Mouse (Mus musculus): ENCODE measurements around the gene 2300002M23Rik. TPM values are rescaled to one million over a fixed set of nuclear protein-coding genes. Genes with fewer than 3 reads are reported as not detected.

Gene 2300002M23Rik
- polyA plus RNA-seq, 1 experiment from 2014 or later, result not detected

DNA sequence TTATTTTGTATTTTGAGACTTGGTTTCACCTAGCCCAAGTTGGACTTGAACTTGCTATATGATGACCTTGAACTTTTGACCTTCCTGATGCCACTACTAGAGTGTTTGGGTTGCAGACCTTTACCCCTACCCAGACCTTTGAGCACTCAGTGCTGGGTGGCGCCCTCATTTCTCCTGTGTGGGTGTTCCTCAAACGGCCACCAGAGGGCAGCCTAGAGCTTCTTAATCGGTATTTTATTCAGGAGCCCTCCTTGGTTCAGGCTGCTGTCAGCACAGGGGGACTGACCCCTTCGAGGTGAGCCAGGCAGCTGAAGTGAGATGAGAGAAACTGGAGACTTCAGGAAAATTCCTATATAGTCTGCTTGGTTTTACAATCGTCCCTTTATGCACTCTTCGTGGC lies 22.6 kb upstream of the 2300002M23Rik start:
- WGBS, result 31% methylated on average over 6 of the region's 6 CpGs
- no peak for DNase-seq (ENCODE audit: low spot score)
- H3K27ac ChIP-seq, result no peak overlapping the region
- 0 out of 2 replicates have a peak, but pooled peaks cover 1% of the 10 kb centered on the region for H3K27me3 ChIP-seq (ENCODE audit: insufficient read depth, poor library complexity, severe bottlenecking)
- H3K4me3 ChIP-seq, result no peak overlapping the region
- H3K36me3 ChIP-seq, result no peaks in the 10 kb centered on the region
- H3K4me1 ChIP-seq, result peaks cover 29% of the 10 kb centered on the region
- no peaks in the 10 kb centered on the region for H3K9me3 ChIP-seq

DNA sequence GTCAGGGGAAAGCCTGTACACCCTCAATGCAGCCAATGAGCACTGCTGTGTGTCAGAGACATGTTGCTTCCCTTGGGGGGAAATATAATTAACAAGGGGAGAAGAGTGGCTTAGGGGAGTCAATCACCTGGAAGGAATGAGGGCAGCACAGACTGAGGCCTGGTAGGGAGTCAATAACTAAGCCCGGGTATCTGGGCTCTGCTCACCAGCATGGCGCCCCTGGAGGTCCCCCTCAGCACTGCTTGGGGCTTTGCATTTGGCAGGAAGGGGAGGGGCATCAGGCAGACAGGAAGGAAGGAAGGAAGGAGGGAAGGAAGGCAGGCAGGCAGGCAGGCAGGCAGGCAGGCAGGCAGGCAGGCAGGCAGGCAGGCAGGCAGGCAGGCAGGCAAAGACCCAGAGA lies 19.8 kb upstream of the 2300002M23Rik start:
- Histone ChIP-seq H3K4me3 (no peak overlapping the region), H3K27me3 (ENCODE audit: insufficient read depth, poor library complexity, severe bottlenecking) (no peaks in the 10 kb centered on the region), H3K9me3 (no peaks in the 10 kb centered on the region), H3K4me1 (peaks cover 51% of the 10 kb centered on the region), H3K36me3 (no peaks in the 10 kb centered on the region), H3K27ac (peak overlapping the region; percentile 90; the same call in 1 of the 2 replicates)
- no peak for DNase-seq (ENCODE audit: low spot score)
- WGBS, result 68% methylated on average over 2 of the region's 2 CpGs

DNA sequence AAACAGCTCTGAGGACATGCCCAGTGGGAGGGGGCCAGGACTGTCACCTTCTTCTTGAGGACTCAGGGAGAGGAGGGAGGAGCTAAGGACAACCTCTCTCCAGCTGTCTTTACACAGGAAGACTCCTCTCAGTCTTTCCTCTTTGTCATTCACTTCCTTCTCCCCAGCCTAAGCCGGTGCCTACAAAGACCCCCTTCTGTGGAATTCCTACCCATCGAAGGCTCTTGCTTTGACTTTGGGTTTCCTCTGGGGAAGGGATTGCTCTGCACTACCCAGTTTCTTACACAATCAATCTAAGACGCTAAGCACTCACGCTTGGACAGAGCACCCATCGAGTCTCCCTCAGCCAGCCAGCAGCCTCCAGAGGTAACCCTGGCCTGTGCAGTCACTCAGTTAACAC lies 18.6 kb upstream of the 2300002M23Rik start:
- no peak for DNase-seq (ENCODE audit: low spot score)
- Histone ChIP-seq H3K27me3 (ENCODE audit: insufficient read depth, poor library complexity, severe bottlenecking) (no peaks in the 10 kb centered on the region), H3K9me3 (no peaks in the 10 kb centered on the region), H3K36me3 (no peaks in the 10 kb centered on the region), H3K4me3 (0 out of 2 replicates have a peak overlapping the region, but pooled peaks have one; percentile 0), H3K4me1 (peaks cover 45% of the 10 kb centered on the region), H3K27ac (peak overlapping the region; percentile 90)
- 15% methylated on average over 5 of the region's 5 CpGs for WGBS

DNA sequence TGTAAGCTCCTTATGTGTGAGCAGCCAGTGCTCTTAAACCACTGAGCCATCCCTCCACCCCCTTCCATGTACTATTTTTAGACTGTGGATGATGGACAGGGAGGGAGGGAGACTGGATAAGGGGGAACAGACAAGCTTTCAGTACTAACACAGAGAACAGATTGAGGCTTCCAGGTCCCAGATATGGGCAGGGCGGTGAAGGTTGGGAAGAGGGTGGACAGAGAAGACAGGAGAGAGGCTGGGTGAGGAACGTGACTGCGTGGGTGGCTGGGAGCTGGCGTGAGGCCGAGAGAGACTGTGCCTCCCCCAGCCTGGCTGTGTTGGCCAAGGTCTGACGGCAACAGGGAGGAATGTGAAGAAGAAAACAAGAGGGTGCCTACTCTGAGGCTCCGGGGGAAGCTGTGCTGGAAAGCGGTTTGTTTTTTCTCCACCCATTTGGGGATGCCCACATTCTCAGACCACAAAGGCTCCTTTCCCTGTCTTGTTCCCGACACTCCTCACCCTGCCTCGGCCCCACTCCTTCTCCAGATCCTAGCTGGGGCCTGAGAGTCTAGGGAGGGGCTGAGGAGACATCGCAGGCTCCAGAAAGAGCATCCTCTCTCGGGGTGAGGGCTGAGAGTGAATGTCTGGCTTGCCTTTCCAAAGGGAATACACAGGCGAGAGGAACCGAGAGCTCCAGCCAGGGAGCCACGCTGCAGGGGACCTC lies 17.7 kb upstream of the 2300002M23Rik start:
- H3K9me3 ChIP-seq, result no peaks in the 10 kb centered on the region
- H3K27me3 ChIP-seq (ENCODE audit: insufficient read depth, poor library complexity, severe bottlenecking), result peaks cover 2% of the 10 kb centered on the region; the same call in 1 of the 2 replicates
- peak overlapping the region; percentile 90 for H3K27ac ChIP-seq
- H3K36me3 ChIP-seq, result no peaks in the 10 kb centered on the region
- peak; percentile 94 for DNase-seq (ENCODE audit: low spot score)
- 24% methylated on average over 15 of the region's 15 CpGs for WGBS
- peak overlapping the region; percentile 40 for H3K4me3 ChIP-seq
- peaks cover 43% of the 10 kb centered on the region for H3K4me1 ChIP-seq

DNA sequence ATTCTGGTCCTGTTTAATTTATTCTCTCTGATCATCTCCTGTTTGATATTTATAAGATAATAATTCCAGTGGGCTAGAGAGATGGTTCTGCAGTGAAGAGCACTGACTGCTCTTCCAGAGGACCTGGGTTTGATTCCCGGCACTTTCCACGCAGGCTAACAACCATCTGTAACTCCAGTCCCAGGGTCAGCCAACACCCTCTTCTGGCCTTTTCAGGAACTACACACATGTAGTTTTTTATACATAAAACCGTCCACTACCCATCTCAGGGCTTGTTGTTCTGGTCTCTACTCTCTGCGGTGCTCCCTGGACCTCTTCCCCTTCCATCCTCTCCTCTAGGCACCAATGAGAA lies 17.1 kb upstream of the 2300002M23Rik start:
- Histone ChIP-seq H3K36me3 (no peaks in the 10 kb centered on the region), H3K4me3 (peak overlapping the region; percentile 40), H3K27me3 (ENCODE audit: insufficient read depth, poor library complexity, severe bottlenecking) (peaks cover 7% of the 10 kb centered on the region; the same call in 1 of the 2 replicates), H3K4me1 (peaks cover 43% of the 10 kb centered on the region), H3K27ac (peak overlapping the region; percentile 90), H3K9me3 (no peaks in the 10 kb centered on the region)
- WGBS, result 89% methylated on average over 4 of the region's 4 CpGs
- no peak for DNase-seq (ENCODE audit: low spot score)

DNA sequence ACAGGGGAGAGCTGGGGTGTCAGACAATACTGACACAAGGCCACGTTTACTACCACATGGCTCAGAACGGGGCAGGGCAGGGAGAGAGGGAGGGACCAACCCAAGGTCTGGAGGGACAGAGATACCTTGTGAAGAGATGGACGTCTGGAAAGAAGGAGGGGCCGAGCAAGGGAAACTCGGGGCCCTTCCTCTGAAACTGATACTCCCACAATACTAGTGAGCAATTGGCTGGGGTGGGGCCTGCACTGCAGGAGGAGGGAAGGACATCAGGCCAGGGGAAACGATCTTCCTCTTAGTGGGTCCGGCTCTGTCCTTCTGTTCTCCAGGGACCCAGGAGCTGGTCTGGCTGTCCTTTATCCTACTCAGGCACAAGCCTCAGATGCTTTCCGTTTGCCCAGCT lies 16.4 kb upstream of the 2300002M23Rik start:
- Histone ChIP-seq H3K9me3 (no peaks in the 10 kb centered on the region), H3K4me3 (no peak overlapping the region), H3K36me3 (no peaks in the 10 kb centered on the region), H3K4me1 (peaks cover 43% of the 10 kb centered on the region), H3K27ac (peak overlapping the region; percentile 90), H3K27me3 (ENCODE audit: insufficient read depth, poor library complexity, severe bottlenecking) (peaks cover 7% of the 10 kb centered on the region; the same call in 1 of the 2 replicates)
- WGBS, result 45% methylated on average over 8 of the region's 8 CpGs
- no peak for DNase-seq (ENCODE audit: low spot score)

DNA sequence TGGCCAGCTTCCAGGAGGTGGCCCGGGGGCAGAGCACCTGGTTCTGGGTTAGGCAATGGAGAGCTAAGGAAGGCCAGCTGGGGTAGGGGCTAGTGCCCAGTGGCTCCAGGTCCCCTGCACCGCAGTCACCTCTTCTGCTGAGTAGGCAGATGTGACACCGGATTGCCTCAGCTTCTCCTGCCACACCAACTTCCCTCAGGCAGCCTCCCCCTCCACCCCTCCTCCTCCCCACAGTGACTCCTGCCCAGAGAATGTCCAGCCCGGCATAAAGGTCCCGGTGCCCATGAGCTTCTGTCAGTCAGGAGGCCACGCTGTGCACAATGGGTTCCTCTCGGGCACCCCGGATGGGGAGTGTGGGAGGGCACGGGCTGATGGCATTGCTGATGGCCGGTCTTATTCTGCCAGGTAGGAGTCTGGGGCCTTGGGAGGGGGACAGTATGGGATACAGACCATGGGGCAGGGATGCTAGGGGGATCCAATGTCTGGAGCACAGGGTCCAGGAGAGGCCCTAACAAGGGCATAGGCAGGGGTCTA lies 15.3 kb upstream of the 2300002M23Rik start, which contains the start of gene Cdsn:
Gene Cdsn (plus strand): TSS at position 248 of the 534 bp plus-strand sequence.
- peaks cover 7% of the 10 kb centered on the region; the same call in 1 of the 2 replicates for H3K27me3 ChIP-seq (ENCODE audit: insufficient read depth, poor library complexity, severe bottlenecking)
- H3K27ac ChIP-seq, result peak within 1 kb of the TSS; percentile 90
- H3K36me3 ChIP-seq, result no peaks in the 10 kb centered on the region
- H3K4me1 ChIP-seq, result peaks cover 44% of the 10 kb centered on the region
- DNase-seq (ENCODE audit: low spot score), result no peak
- 76% methylated on average over 10 of the region's 10 CpGs for WGBS
- no peaks in the 10 kb centered on the region for H3K9me3 ChIP-seq
- H3K4me3 ChIP-seq, result no peak within 1 kb of the TSS

DNA sequence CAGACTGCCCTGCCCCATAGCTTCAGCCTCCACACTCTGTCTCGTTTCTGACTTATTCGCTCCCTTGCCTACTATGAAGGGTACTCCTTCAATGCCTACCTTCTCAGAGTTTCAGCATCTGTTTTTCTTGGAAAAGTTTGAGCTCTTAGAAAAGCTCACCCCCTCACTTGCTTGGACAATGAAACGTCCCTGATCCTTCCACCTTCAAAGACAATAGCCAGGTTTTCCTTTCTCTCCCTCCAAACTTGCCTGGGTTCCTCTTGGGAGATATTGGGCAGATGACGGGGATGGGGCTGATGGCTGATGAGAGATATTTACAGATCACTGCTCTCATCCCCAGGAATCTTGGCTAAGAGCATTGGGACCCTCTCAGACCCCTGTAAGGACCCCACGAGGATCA lies 12.9 kb upstream of the 2300002M23Rik start:
- Histone ChIP-seq H3K9me3 (no peaks in the 10 kb centered on the region), H3K27me3 (ENCODE audit: insufficient read depth, poor library complexity, severe bottlenecking) (peaks cover 7% of the 10 kb centered on the region; the same call in 1 of the 2 replicates), H3K4me1 (peaks cover 32% of the 10 kb centered on the region), H3K4me3 (no peak overlapping the region), H3K27ac (no peak overlapping the region), H3K36me3 (no peaks in the 10 kb centered on the region)
- no peak for DNase-seq (ENCODE audit: low spot score)
- WGBS, result 78% methylated on average over 5 of the region's 5 CpGs

DNA sequence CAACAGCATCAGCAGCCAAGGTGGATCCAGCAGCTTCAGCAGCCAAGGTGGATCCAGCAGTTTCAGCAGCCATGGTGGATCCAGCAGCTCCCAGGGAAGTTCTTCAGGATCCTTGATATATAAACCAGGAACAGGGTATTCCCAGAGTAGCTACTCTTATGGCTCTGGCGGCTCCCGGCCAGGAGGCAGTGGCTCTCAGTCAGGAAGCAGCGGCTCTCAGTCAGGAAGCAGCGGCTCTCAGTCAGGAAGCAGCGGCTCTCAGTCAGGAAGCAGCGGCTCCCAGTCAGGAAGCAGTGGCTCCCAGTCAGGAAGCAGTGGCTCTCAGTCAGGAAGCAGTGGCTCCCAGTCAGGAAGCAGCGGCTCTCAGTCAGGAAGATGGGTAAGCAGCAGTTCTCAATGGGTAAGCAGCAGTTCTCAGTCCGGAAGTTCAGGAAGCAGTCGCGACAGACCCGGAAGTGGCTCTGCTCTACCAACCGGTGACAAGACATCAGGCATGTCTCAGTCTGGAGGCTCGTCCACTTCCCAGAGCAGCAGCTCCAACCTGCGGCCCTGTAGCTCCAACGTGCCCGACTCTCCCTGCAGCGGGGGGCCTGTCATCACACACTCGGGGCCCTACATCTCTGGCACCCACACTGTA lies 12.4 kb upstream of the 2300002M23Rik start:
- peaks cover 7% of the 10 kb centered on the region; the same call in 1 of the 2 replicates for H3K27me3 ChIP-seq (ENCODE audit: insufficient read depth, poor library complexity, severe bottlenecking)
- no peaks in the 10 kb centered on the region for H3K9me3 ChIP-seq
- 84% methylated on average over 18 of the region's 18 CpGs for WGBS
- peaks cover 26% of the 10 kb centered on the region for H3K4me1 ChIP-seq
- no peak overlapping the region for H3K27ac ChIP-seq
- DNase-seq (ENCODE audit: low spot score), result no peak
- H3K36me3 ChIP-seq, result no peaks in the 10 kb centered on the region
- H3K4me3 ChIP-seq, result no peak overlapping the region

DNA sequence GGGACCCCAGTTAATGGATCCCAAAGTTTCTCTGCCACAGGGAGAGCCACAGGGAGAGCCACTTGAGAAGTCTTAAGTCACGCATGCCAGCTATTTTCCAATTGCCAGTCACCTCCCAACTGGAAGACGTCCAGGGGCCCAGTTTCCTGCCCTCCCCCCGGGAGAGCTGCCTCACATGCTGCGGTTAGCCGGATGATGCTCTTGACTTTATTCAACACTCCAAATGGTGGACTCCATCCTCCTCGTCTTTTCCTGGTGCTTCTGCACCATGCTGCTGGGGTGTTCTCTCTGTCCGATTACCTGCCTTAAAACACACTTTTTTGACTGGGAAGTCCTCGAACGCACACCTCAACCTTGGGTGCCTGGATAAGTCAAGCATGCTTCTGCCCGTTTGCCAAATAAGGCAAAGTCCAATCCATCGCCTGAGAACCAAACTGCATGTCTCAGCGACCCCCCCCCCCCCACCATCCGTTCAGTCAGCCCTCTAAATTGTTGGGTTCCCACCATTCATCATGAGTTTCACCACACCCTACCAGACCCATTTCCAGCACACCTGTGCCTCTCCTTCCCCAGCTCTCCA lies 11.0 kb upstream of the 2300002M23Rik start:
- Histone ChIP-seq H3K4me3 (no peak overlapping the region), H3K9me3 (no peaks in the 10 kb centered on the region), H3K36me3 (no peaks in the 10 kb centered on the region), H3K4me1 (peaks cover 16% of the 10 kb centered on the region), H3K27ac (no peak overlapping the region), H3K27me3 (ENCODE audit: insufficient read depth, poor library complexity, severe bottlenecking) (peaks cover 7% of the 10 kb centered on the region; the same call in 1 of the 2 replicates)
- no peak for DNase-seq (ENCODE audit: low spot score)
- 88% methylated on average over 13 of the region's 13 CpGs for WGBS

DNA sequence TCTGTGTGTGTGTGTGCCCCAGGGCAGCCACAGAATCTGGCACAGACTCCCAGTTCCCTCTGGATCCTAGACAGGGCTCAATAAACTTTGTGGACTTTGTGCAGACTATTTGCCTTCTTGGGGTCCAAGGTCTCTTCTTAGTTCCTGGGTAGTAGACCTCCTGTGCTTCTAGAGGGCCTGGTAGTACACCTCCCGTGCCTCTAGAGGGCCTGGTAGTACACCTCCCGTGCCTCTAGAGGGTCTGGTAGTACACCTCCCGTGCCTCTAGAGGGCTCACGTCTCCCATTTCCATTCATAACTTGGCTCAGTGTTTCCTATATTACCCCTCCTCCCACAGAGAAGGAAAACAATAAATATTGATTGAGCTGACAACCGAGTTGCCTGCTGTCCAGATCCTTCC lies 10.4 kb upstream of the 2300002M23Rik start:
- 38% methylated on average over 5 of the region's 5 CpGs for WGBS
- Histone ChIP-seq H3K36me3 (no peaks in the 10 kb centered on the region), H3K27ac (no peak overlapping the region), H3K27me3 (ENCODE audit: insufficient read depth, poor library complexity, severe bottlenecking) (peaks cover 7% of the 10 kb centered on the region; the same call in 1 of the 2 replicates), H3K9me3 (no peaks in the 10 kb centered on the region), H3K4me1 (peaks cover 11% of the 10 kb centered on the region), H3K4me3 (no peak overlapping the region)
- no peak for DNase-seq (ENCODE audit: low spot score)

DNA sequence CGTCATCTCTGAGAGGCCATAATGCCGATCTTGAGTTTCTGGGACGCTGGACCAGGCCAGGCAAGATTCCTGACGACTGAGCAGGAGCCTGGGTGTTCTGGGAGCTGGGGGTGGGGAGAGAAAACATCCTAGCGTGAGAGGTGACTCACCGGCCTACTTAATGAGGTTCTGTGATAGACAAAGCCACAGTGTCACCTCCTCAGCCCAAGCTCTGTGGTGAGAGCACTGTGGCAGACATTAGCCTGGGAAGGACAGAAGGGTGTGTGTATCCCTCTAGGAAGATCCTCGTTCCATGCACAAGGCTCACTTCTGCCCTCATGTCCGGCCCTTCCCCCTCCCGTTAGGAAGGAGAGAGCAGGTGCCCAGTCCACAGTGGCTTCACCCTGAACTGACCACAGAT lies 9.9 kb upstream of the 2300002M23Rik start:
- H3K36me3 ChIP-seq, result no peaks in the 10 kb centered on the region
- H3K9me3 ChIP-seq, result no peaks in the 10 kb centered on the region
- peaks cover 7% of the 10 kb centered on the region; the same call in 1 of the 2 replicates for H3K4me1 ChIP-seq
- H3K4me3 ChIP-seq, result no peak overlapping the region
- peaks cover 7% of the 10 kb centered on the region; the same call in 1 of the 2 replicates for H3K27me3 ChIP-seq (ENCODE audit: insufficient read depth, poor library complexity, severe bottlenecking)
- H3K27ac ChIP-seq, result no peak overlapping the region
- no peak for DNase-seq (ENCODE audit: low spot score)
- 68% methylated on average over 9 of the region's 9 CpGs for WGBS

DNA sequence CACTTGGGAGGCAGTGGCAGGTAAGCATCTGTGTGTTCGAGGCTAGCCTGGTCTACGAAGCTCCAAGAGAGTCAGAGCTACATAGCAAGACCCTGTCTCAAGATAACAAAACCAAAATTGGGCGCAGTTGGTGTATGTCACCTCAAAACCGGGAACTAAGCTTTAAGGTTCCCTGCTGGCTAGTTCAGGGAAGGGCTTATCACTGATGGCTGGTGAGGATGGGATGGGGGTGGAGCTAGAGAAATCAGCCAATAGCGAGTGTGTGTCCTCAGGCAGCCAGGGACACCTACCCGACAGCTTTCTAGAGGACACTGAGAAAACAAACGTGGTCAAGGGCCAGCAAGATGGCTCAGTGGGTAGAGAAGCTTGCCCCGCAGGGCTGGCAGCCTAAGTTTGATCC lies 9.0 kb upstream of the 2300002M23Rik start:
- Histone ChIP-seq H3K36me3 (no peaks in the 10 kb centered on the region), H3K4me1 (peaks cover 7% of the 10 kb centered on the region; the same call in 1 of the 2 replicates), H3K4me3 (no peak overlapping the region), H3K27me3 (ENCODE audit: insufficient read depth, poor library complexity, severe bottlenecking) (peaks cover 7% of the 10 kb centered on the region; the same call in 1 of the 2 replicates), H3K9me3 (no peaks in the 10 kb centered on the region), H3K27ac (no peak overlapping the region)
- WGBS, result 51% methylated on average over 8 of the region's 8 CpGs
- DNase-seq (ENCODE audit: low spot score), result no peak

Measured in heart, embryonic 10.5 days (tissue).